Mouse (Mus musculus) gastrocnemius, postnatal 14 days (tissue): ENCODE results near the gene Uqcr10. TPM values are rescaled to one million over a fixed set of nuclear protein-coding genes. Genes with fewer than 3 reads are reported as not detected.

Experiments
- DNase-seq: peaks from one replicate; pipeline ENCODE4 v3.0.0; 2021; ENCODE audit warnings: mixed read lengths
- intact Hi-C: fragments of 180-260 bp; cut with DNase I; formaldehyde crosslinking; loops from one replicate; pipeline ENCODE4 v1.15.1; 2025; ENCODE audit warnings: low total_unique reads
- total RNA-seq, 2 experiments: library from RNA; stranded (reverse); gene quantifications; 2 replicates each; pipeline ENCODE4 v1.2.3; 2021

Gene Uqcr10
- total RNA-seq, 2 experiments from 2014 or later, result 851 to 959 TPM

GRCm38 (mm10) chr11:4680126-4680525 is 24.0 kb downstream of the Uqcr10 start:
- intact Hi-C loops, result no loop called here
- DNase-seq, result no peak

- no peak for DNase-seq
- intact Hi-C loops, result no loop called here
Measured at GRCm38 (mm10) chr11:4679441-4679832, 24.7 kb downstream of the Uqcr10 start.

DNA sequence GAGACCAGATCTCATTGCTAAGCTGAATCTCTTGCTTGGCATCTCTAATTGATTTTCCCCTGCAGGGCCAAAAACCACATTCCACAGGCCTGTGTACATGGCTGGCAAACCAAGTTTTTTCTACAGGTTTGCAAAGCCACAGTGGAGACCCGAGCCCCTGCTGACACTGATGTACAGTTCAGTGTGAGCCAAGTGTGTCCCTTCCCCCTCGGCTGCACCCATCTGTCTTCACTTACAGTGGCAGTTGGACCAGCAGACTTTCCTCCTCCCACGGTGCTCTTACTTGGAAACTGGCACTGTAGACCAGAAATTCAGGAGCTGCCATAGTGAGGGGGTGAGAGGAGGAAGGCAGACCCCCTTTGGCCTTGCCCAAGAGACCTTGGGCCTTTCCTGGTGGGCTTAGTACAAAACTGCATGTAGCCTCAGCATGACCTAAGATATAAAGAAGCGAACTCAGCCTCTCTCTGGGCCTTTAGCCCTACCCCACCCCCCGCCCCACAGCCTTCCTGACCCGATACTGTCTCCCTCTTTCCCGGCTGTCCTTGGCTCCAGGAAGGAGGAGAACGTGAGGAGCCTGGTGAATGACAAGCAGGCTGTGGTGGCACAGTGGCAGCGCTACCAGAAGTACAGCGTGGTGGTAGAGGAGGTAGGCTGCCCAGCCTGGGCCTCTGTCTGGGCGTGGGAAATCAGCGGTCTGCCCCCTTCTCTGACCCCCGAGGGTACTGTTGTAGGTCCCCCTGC is 25.3 kb downstream of the Uqcr10 start:
- intact Hi-C loops, result no loop called here
- no peak for DNase-seq

DNA sequence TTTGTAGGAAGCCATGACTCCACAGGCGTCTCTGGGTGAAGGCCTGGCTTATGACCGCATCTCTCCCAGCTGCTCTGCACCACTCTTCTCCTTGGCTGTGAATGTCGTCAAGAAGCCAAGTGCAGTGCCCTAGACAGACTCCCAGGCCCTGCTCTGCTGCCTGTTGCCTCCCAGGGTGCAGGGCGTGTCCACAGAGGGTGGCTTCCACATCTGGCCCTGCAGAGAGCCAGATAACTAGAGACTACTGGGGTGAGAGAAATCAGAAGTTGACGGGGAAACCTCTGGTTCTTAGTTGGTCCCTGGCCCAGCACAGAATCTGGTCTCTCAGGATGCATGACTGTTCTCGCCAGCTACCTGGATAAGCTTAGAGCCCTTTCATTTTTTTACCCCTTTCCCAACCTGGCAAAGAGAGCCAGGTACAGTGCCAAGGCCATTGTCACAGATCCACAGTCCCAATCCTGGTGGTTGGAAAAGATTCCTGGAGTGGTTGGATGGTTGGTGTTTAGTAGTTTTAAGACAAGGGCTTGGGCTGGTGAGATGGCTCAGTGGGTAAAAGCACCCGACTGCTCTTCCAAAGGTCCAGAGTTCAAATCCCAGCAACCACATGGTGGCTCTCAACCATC is 26.8 kb downstream of the Uqcr10 start:
- intact Hi-C loops, result no loop called here
- DNase-seq, result no peak

DNA sequence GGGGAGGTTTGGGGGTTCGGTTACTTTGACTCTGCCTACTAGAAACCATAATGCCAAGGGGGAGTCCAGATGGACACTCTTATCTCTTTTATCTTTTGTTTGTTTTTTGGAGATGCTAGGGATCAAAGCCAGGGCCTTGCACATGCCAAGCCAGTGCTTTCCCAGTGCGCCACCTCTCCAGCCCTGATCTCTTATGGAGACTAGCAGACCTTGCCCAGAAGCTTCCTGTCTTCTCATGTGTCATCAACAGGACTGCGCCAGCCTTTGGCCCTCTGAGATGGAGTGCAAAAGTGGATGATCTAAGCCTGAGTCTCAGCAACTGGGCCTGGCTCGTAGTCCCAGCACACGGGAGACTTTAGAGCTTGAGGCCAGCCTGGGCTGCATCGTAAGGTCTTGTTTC is 28.4 kb downstream of the Uqcr10 start:
- intact Hi-C loops, result no loop called here
- no peak for DNase-seq

GRCm38 (mm10) chr11:4675126-4675562 is 29.0 kb downstream of the Uqcr10 start:
- intact Hi-C loops, result no loop called here
- DNase-seq, result no peak

DNA sequence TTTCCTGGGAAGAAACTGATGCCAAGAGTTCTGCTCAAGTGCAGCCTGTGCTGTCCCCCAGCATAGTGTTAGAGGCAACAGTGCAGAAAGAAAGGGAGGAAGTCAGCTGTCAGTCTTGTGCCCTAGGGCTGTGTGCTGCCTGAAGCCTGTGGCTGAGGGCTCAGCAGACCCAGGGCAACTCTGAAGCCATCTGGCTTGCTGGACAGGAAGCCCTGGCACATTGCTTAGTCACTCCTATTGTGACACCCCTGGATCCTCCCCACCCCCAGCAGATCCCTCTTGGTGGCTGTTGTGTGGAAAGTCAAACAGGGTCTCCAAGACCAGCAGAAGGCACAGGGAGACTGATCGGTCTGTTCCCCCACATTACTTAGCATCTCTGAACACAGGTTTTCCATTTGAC is 29.5 kb downstream of the Uqcr10 start:
- DNase-seq, result no peak
- intact Hi-C loops, result no loop called here

- DNase-seq, result no peak
- intact Hi-C loops, result no loop called here
Measured at GRCm38 (mm10) chr11:4671736-4672135, 32.4 kb downstream of the Uqcr10 start.

- DNase-seq, result no peak
- intact Hi-C loops, result no loop called here
Measured at GRCm38 (mm10) chr11:4662496-4662878, 41.7 kb downstream of the Uqcr10 start.

GRCm38 (mm10) chr11:4661871-4662495 is 42.2 kb downstream of the Uqcr10 start:
- intact Hi-C loops, result no loop called here
- peak; percentile 21 for DNase-seq

DNA sequence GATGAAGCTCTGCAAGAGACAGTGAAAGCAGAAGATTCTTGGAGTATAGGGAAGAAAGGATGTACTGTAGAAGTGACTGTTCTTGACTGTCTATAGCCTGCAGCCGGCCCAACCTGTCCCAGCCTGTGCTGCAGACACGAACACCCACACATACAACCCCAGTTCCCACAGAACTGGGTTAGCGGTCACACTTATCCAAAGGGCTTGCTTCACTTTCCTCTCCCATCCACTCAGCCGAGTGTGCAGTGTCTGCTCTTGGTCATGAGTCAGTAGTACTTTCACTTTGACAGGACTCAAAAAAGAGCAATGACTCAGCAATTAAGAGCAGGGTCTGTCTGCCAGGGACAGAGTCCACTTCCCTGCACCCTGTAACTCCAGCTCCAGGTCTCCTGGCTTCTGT is 42.8 kb downstream of the Uqcr10 start:
- intact Hi-C loops, result no loop called here
- DNase-seq, result no peak

- DNase-seq, result no peak
- intact Hi-C loops, result no loop called here
Measured at GRCm38 (mm10) chr11:4660309-4661025, 43.7 kb downstream of the Uqcr10 start.

DNA sequence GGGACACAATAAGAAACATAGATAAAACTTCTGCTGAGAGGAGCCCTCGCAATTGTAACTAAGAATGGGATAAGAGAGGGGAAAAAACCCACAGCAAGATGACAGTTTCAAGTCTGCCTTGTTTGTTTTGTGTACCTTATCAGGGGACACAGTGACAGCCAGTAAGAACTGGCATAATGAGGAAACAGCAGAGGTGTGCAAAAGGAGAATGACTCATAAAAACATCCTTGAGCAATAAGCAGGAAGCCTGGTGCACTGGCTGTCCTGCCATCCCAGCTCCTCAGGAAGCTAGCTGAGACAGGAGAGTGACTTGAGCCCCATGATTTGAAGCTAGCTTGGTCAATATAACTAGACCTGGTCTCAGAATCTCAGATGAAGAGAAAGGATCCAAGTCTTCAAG is 44.3 kb downstream of the Uqcr10 start:
- no peak for DNase-seq
- intact Hi-C loops, result loop anchor here (10.0 kb wide), 1 partner anchor 155 kb away; no protein-coding TSS in a partner anchor

Other genes with a start within 250 kb of the Uqcr10 start
- gene Mtmr3, start 109.5 kb downstream of the Uqcr10 start, total RNA-seq, result 10 to 100 TPM; 35.3 to 36.5 TPM
- gene Gm11032, start 84.3 kb downstream of the Uqcr10 start, total RNA-seq, result not detected
- 10 to 100 TPM; 13.1 to 13.7 TPM for gene Ascc2, start 66.6 kb downstream of the Uqcr10 start, total RNA-seq
- gene Zmat5, start 336 bp upstream of the Uqcr10 start, total RNA-seq, result 10 to 100 TPM; 14.8 to 15.1 TPM
- gene Cabp7, start 42.4 kb upstream of the Uqcr10 start, total RNA-seq, result under 1 TPM; 0.66 to 0.69 TPM
- 10 to 100 TPM; 35.2 to 40.9 TPM for gene Nf2, start 145.2 kb upstream of the Uqcr10 start, total RNA-seq
- under 1 TPM; 0.84 to 0.90 TPM for gene Nipsnap1, start 169.6 kb upstream of the Uqcr10 start, total RNA-seq
- gene Thoc5, start 191.0 kb upstream of the Uqcr10 start, total RNA-seq, result 10 to 100 TPM; 11.4 to 13.0 TPM
- under 1 TPM; 0.13 to 0.21 TPM for gene Nefh, start 243.7 kb upstream of the Uqcr10 start, total RNA-seq